9 mouse cellular contexts compared by ENCODE assay signal in the genomic region with DNA sequence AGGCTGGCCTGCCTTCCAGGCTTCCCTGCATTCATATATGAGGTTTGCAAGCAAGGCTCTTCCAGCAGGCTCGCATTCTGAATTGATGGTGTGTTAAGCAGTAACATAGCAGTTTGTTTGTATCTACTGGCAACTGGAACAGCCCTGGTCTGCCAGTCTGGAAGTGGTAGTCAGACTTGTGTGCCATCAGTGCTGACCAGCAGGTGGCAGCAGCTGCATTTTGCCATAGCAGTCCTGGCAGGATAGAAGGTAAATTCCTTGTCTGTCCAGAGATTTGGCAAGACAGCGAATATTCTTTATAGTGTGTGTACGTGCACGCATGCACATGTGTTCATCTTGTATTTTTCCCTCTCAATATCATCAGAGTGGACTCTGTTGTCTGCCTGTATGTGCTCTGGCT.
A peak's percentile ranks its signal among the peaks of the same experiment; 100 is the strongest.
DNase-seq lines count a peak whose midpoint lies in the region; ATAC-seq and TF ChIP-seq lines count a peak whose summit lies in the region.
"Had no signal": no experiment of that assay in that cellular context is flagged by ENCODE, and none has a peak within 500 bp of the region (broad histone marks: within the 10 kb centered on the region; RNA-seq: fewer than 3 reads in every experiment).

No protein-coding gene starts in this region.

- H3K9me3 ChIP-seq in forebrain, postnatal 0 days (ENCODE audit: low read length), result no peaks in the 10 kb centered on the region
- no peaks in the 10 kb centered on the region for H3K9me3 ChIP-seq in lung, embryonic 14.5 days (ENCODE audit: low read depth, low read length)
- H3K9me3 ChIP-seq: heart, embryonic 13.5 days had no signal

- 7% methylated on average over 4 of the region's 4 CpGs for WGBS in cerebellum, adult 2 months
- 15% methylated on average over 4 of the region's 4 CpGs for WGBS in forebrain, postnatal 0 days
- WGBS in lung, embryonic 14.5 days, result 31% methylated on average over 4 of the region's 4 CpGs

- no peaks in the 10 kb centered on the region for H3K36me3 ChIP-seq in forebrain, postnatal 0 days (ENCODE audit: insufficient read depth)
- H3K36me3 ChIP-seq in lung, embryonic 14.5 days (ENCODE audit: insufficient read depth), result no peaks in the 10 kb centered on the region
- H3K36me3 ChIP-seq: heart, embryonic 13.5 days had no signal

- H3K27me3 ChIP-seq in cerebellum, adult 2 months (ENCODE audit: control insufficient read depth, insufficient read depth, low read length), result no peaks in the 10 kb centered on the region
- H3K27me3 ChIP-seq in forebrain, postnatal 0 days (ENCODE audit: insufficient read depth, low read length), result no peaks in the 10 kb centered on the region
- H3K27me3 ChIP-seq in lung, embryonic 14.5 days (ENCODE audit: insufficient read depth, low read length), result no peaks in the 10 kb centered on the region
- H3K27me3 ChIP-seq: heart, embryonic 13.5 days had no signal

- peak; percentile 77 for DNase-seq in ES-CJ7 (ENCODE audit: low read depth, low spot score)
- peak; percentile 88 to 92 for DNase-seq in cerebellum, adult 2 months
- peak; percentile 87 for DNase-seq in forebrain, postnatal 0 days
- DNase-seq in heart, postnatal 4 days, result peak; percentile 90
- DNase-seq in layer of hippocampus, adult 8-10 months (ENCODE audit: low spot score in 2 of 2), result peak; percentile 83 to 91
- DNase-seq in lung, embryonic 14.5 days, result peak; percentile 93
- peak; percentile 82 for DNase-seq in ovary, postnatal 36 days (ENCODE audit: low spot score)
- DNase-seq in thymus, postnatal 14 days, result peak; percentile 83

- TF ChIP-seq CTCF in cerebellum, adult 2 months (IDR thresholded peaks at IDR 0.05; ENCODE audit: borderline replicate concordance, insufficient read depth, low read depth, low read length), result peak; percentile 97
- peak; percentile 96 for TF ChIP-seq CTCF in forebrain, postnatal 0 days (IDR thresholded peaks at IDR 0.05; ENCODE audit: low read depth)
- TF ChIP-seq CTCF in lung, embryonic 14.5 days (IDR thresholded peaks at IDR 0.05; ENCODE audit: low read depth), result peak; percentile 96

- ATAC-seq in forebrain, postnatal 0 days, result peak; percentile 84
- ATAC-seq in lung, embryonic 14.5 days (ENCODE audit: insufficient read depth), result peak; percentile 91

- H3K4me1 ChIP-seq in cerebellum, adult 2 months (ENCODE audit: control insufficient read depth, insufficient read depth, low read length), result peaks cover 13% of the 10 kb centered on the region
- H3K4me1 ChIP-seq in forebrain, postnatal 0 days (ENCODE audit: insufficient read depth), result no peaks in the 10 kb centered on the region; the same call in none of the 2 replicates
- H3K4me1 ChIP-seq in lung, embryonic 14.5 days (ENCODE audit: insufficient read depth), result no peaks in the 10 kb centered on the region

- no peak for TF ChIP-seq POLR2A in cerebellum, adult 2 months (IDR thresholded peaks at IDR 0.05; ENCODE audit: borderline replicate concordance, insufficient read depth, low read length)

- H3K27ac ChIP-seq in cerebellum, adult 2 months (ENCODE audit: insufficient read depth, low read length), result no peak overlapping the region
- no peak overlapping the region for H3K27ac ChIP-seq in forebrain, postnatal 0 days (ENCODE audit: low read depth, low read length)
- no peak overlapping the region for H3K27ac ChIP-seq in lung, embryonic 14.5 days (ENCODE audit: low read depth)

- no peak overlapping the region for H3K4me3 ChIP-seq in cerebellum, adult 2 months (replicated peaks; ENCODE audit: insufficient read depth, low read depth, low read length)
- no peak overlapping the region for H3K4me3 ChIP-seq in forebrain, postnatal 0 days (ENCODE audit: low read depth, low read length)
- no peak overlapping the region for H3K4me3 ChIP-seq in lung, embryonic 14.5 days (ENCODE audit: low read depth, low read length)
- H3K4me3 ChIP-seq: heart, embryonic 13.5 days had no signal

- H3K9ac ChIP-seq in forebrain, postnatal 0 days, result no peak overlapping the region
- H3K9ac ChIP-seq in lung, embryonic 14.5 days, result no peak overlapping the region

- H3K4me2 ChIP-seq in forebrain, postnatal 0 days (ENCODE audit: low read depth), result no peak overlapping the region
- H3K4me2 ChIP-seq in lung, embryonic 14.5 days, result no peak overlapping the region
- H3K4me2 ChIP-seq: heart, embryonic 13.5 days had no signal
